Mouse (Mus musculus) urinary bladder, postnatal 10 days (tissue): ENCODE data around the gene Gfral.

Source experiments
- DNase-seq: peaks from one replicate; pipeline ENCODE4 v3.0.0; 2022; ENCODE audit warnings: low spot score

Gfral gene

DNA sequence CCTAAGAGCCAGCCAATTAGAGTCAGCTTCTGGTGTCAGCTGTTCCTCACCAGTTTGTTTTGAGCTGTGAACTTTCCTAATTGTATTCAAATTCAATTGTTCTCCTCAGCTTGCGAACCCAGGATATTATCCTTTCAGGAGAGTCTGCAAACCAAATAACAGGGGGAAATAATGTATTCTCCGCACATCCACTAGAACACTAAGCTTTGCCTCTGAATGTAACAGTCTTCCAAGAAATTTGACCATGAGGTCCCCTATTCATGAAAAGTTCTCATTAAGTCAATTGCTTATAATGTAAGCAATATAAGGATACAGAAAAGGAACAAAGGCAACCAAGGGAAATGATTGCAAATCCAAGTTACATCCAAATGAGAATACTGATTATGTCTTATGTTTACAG lies at the start of gene Gfral:
Gfral (minus strand) TSS at position 101 of the 400 bp plus-strand sequence.
- DNase-seq = no peak

- no peak for DNase-seq
Observed at GRCm38 (mm10) chr9:76257731-76258130, 44.3 kb upstream of the Gfral start.

DNA sequence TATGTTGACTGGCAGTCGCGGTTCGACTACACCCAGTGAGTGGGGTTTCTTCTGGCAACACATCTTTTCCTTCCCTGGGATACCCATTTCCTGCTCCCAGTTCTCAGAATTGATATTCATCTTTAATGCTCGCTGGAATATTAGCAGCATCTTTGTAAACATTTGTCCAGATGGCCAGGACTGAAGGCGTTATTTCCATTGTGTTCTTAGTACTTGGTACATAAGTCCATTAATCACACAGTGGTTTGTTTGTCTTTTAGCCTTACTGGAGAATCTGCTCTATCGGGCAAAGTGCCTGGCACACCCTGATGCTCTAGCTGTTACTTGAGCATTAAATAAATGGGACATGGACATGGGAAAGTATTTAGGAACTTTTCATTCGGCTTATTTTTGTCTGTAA lies 39.1 kb upstream of the Gfral start:
- no peak for DNase-seq

GRCm38 (mm10) chr9:76252109-76252508 lies 38.7 kb upstream of the Gfral start:
- no peak for DNase-seq

DNA sequence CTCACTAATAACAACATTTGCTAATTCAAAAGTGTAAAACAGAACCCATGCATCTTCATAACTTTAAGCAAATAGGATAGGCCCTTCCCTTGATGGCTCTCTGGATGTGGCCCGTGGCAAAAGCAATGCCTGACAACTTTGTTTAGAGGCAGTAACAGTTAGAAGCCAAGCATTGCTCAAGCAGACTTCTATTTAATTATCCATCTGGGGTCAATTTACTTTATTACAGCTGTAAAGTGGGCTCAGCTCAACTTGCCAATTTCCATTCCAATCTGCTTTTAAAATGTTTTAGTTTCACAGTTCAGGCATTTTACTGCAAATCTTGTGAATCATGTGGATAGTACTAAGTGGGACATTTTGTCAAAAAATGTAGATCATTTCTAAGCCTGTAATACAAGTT lies 28.9 kb upstream of the Gfral start:
- no peak for DNase-seq

DNA sequence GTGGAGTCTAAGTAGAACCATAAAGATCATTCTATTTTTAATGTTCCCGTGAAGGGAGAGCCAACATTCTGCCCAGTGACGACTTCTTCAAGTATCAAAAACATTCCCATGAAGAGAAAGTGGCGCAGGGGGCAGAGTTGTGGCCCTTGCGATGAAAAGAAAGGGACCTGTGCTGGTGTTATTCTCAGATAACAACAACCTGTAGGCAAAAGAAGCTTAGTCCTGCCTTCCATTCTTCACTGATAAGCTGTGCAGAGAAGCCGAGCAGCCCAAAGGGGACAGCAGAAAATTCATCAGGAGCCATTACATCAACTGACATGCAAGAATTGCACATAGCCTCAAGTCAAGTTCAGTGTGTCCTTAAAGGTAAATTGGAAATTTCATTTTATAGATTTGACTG lies 24.5 kb upstream of the Gfral start:
- DNase-seq = no peak

DNA sequence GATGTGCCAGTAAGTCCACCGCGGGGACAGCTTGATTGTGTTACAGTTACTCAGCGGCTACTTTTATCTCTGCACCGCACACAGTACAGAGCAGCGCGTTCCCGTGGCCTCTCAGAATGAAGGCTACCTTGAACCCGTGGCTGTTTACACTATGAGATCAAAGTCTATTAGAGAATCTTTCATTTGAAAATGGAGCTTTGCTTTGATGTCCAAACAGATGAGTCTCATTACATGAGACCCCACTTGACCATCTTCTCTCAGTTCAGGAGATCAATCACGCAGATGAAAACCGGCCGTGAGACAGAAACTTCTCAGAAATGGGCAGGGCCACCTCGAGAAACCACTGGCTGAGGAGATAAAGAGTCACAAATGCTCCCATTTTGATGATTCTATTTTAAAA lies 23.8 kb upstream of the Gfral start:
- no peak for DNase-seq

GRCm38 (mm10) chr9:76236626-76237025 lies 23.2 kb upstream of the Gfral start:
- peak; percentile 21 for DNase-seq

- no peak for DNase-seq
Observed at GRCm38 (mm10) chr9:76235945-76236503, 22.6 kb upstream of the Gfral start.

DNA sequence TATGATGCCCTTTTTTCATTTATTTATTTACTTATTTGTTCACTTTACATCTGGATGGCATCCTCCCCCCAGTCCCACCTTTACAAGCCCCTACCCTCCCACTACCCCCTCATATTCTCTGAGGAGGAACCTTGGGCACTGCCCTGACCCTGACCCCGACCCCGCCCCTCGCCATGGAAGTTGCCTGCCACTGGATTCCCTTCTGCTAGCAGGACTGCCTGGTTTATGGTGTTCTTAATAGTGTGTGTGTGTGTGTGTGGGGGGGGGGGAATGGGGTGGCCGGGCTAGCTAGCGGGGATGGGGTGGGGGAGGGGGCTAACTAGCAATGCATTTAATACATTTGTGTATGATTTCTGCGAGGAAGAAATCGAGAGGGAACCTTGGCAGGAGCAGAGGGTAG lies 21.4 kb upstream of the Gfral start:
- no peak for DNase-seq

DNA sequence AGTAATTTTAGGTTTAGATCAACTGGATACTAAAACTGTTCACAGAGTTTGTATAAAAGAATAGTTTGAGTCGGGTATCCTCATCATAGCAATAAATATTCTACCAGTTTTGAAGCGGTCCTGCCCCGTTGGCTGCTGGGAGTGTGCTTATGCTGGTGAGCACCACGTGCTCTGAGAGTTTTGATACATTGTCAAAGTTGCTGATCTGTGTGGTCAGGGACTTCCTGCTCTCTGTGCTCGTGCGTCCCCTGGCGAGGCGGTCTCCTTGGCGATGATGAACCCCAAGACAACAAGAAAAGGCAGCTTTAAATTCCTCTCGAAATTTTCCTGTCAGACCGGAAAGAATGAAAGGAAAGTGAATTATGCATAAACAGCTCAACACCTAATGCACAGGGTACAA lies 16.9 kb upstream of the Gfral start:
- DNase-seq = no peak

DNA sequence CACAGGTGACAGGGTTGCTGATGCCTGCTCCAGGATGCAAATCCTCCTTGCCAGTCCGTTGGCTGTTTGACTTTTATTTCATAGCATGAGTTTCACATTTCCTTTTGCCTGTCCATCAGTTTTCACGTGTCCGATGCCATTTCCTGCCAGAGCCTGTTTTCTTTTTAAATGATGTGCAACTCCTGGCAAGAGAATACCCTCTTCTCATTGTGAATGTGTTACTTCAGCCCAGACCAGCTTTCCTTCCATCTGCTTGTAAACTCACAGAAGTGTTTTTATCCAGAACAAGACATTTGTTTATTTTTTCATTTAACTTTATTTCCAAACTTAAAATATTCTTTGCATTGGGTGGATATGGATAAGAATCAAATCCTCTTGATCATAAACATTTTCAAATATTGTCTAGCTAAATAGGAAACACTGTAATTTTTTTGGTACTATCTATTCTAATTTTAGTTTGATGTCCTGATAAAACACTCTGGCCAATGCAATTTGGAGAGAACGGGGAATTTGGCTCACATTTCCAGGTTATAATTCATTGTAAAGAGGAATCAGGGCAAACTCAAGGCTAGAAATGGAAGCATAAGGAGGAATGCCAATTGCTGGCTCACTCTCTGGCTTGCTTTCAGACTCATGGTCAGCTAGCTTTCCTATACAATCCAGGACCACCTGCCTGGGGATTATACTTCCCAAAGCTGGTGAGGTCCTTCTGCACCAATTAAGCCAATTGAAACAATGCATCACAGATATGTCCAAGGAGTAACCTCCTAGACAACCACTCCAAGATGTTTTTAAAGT lies 3.9 kb upstream of the Gfral start:
- no peak for DNase-seq

- no peak for DNase-seq
Observed at GRCm38 (mm10) chr9:76214678-76215077, 1.2 kb upstream of the Gfral start.

- DNase-seq = no peak
Observed at GRCm38 (mm10) chr9:76196917-76197316, 16.5 kb downstream of the Gfral start.

DNA sequence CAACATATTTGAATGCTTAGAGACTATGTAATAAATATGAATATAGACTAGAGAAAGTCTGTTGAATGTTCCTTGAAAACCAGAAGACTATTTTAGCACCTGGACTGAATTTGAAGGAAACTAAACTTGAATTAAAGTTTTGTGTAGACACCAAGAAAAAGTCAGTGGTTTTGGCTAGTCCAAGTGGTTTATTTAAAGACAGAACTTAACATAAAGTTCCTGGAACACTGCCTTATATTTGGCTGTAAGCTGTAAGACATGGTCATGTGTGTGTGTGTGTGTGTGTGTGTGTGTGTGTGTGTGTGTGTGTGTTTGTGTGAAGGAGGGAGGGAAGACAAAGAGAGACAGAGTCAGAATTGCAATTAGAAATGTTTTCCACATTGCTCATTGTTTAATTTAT lies 34.2 kb downstream of the Gfral start:
- DNase-seq = no peak

- no peak for DNase-seq
Observed at GRCm38 (mm10) chr9:76172686-76173295, 40.7 kb downstream of the Gfral start.

- DNase-seq = no peak
Observed at GRCm38 (mm10) chr9:76168355-76168754, 45.1 kb downstream of the Gfral start.

- no peak for DNase-seq
Observed at GRCm38 (mm10) chr9:76162446-76162845, 51.0 kb downstream of the Gfral start.

- no peak for DNase-seq
Observed at GRCm38 (mm10) chr9:76145593-76145992, 67.9 kb downstream of the Gfral start.

- DNase-seq = no peak
Observed at GRCm38 (mm10) chr9:76138378-76139109, 74.9 kb downstream of the Gfral start.

GRCm38 (mm10) chr9:76134042-76134441 lies 79.4 kb downstream of the Gfral start:
- DNase-seq = no peak

DNA sequence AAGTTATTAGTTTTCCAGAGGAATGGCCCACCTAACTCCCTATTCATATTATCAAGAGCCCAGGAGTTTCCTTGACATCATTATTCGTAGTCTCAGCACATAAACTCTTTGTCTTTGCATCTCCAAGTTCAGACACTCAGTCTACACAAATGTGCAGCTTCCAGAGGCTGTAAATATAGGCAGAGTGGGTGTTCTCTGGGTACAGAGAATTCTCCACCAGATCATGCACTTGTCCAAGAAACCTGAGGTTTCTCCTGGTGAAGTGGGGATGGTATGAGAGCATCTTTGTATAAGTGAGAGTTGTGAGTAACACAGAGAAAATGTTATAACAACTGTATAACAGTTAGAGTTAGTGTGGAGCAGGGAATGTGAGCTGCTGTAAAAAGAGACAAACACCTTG lies 84.1 kb downstream of the Gfral start:
- no peak for DNase-seq

DNA sequence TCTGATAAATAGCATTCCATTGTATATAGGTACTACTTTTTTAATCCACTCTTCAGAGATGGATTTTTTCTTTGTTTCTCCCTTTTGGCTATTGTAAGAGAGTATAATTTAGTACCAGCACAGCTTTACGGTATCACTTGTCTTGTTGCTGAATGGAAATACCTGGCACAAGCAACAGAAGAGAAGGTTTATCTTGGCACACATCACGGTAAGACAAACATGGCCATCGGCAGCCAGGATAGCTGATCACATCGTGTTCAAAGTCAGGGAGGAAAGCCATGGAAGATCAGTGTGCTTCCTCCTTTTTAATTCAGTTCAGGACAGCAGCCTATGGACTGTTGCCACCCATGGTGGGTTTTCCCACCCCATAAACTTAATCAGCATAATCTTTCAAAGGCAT lies 89.2 kb downstream of the Gfral start:
- DNase-seq = no peak
